Mouse (Mus musculus): ENCODE data around the gene Entpd7. TPM values are rescaled to one million over a fixed set of nuclear protein-coding genes. Genes with fewer than 3 reads are reported as not detected.

The Entpd7 gene
- polyA plus RNA-seq, 1 experiment, result 4.3 TPM

DNA sequence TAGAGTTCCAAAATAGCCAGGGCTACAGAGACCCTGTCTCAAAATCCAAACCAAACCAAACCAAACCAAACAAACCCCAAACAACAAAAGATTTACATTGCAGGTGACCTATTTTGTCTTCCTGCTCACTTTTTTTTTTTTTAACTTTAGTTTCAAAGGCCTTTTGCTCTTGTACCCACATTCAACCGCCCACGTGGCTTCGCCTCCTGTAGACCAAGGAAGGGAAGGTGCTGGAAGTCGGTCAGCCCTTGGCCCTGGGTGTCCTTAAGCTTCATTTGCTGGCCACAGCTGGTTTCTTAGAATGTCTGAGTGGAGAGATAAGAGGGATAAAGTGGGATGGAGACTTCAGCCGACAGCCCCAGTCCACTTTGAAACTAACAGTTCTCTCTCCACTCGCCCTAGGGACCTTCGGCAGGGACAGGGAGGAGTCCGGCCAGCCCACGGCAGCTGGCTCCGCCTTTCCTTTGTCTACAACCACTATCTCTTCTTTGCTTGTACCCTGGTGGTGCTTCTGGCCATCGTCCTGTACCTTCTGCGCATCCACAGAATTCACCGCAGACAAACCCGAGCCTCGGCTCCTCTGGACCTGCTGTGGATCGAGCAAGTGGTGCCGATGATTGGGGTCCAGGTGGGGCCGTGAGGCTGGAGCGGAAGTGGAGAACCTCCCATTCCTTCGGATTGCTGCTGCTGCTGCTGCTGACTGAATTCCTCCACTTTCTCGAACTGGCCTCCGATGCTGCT, 40.0 kb downstream of the Entpd7 start:
- Histone ChIP-seq H3K79me3 (ENCODE audit: low read depth) (no peaks in the 10 kb centered on the region), H3K27me3 (ENCODE audit: control insufficient read depth, insufficient read depth, insufficient read length) (no peaks in the 10 kb centered on the region), H3K79me2 (ENCODE audit: control insufficient read depth, insufficient read depth) (no peaks in the 10 kb centered on the region), H3K4me3 (ENCODE audit: insufficient read depth, poor library complexity, severe bottlenecking) (no peak overlapping the region), H3K36me3 (ENCODE audit: control insufficient read depth, insufficient read depth) (peaks cover 33% of the 10 kb centered on the region), H3ac (ENCODE audit: control insufficient read depth, insufficient read length, low read depth) (no peak overlapping the region)
- TF ChIP-seq CTCF (IDR thresholded peaks at IDR 0.05; ENCODE audit: control insufficient read depth, insufficient read depth, insufficient read length) (no peak), MAX (IDR thresholded peaks at IDR 0.05) (no peak), MYOG (IDR thresholded peaks at IDR 0.05; ENCODE audit: control insufficient read depth, extremely low read depth, insufficient read length) (no peak), FOSL1 (IDR thresholded peaks at IDR 0.05; ENCODE audit: insufficient read depth, low read length, poor library complexity, severe bottlenecking) (no peak), CEBPB (IDR thresholded peaks at IDR 0.05; ENCODE audit: low read depth) (no peak), USF1 (IDR thresholded peaks at IDR 0.05; ENCODE audit: low read depth) (no peak), MYOD1 (IDR thresholded peaks at IDR 0.05; ENCODE audit: control insufficient read depth, insufficient read length, low read depth) (no peak)

- H3K79me2 ChIP-seq (ENCODE audit: control insufficient read depth, insufficient read depth), result no peaks in the 10 kb centered on the region
- no peak overlapping the region for H3K4me3 ChIP-seq (ENCODE audit: insufficient read depth, poor library complexity, severe bottlenecking)
- H3K79me3 ChIP-seq (ENCODE audit: low read depth), result no peaks in the 10 kb centered on the region
- peaks cover 39% of the 10 kb centered on the region for H3K36me3 ChIP-seq (ENCODE audit: control insufficient read depth, insufficient read depth)
- no peaks in the 10 kb centered on the region for H3K27me3 ChIP-seq (ENCODE audit: control insufficient read depth, insufficient read depth, insufficient read length)
- H3ac ChIP-seq (ENCODE audit: control insufficient read depth, insufficient read length, low read depth), result no peak overlapping the region
- TF ChIP-seq MYOD1 (IDR thresholded peaks at IDR 0.05; ENCODE audit: control insufficient read depth, insufficient read length, low read depth) (no peak), CTCF (IDR thresholded peaks at IDR 0.05; ENCODE audit: control insufficient read depth, insufficient read depth, insufficient read length) (no peak), MYOG (IDR thresholded peaks at IDR 0.05; ENCODE audit: control insufficient read depth, extremely low read depth, insufficient read length) (no peak), CEBPB (IDR thresholded peaks at IDR 0.05; ENCODE audit: low read depth) (no peak), FOSL1 (IDR thresholded peaks at IDR 0.05; ENCODE audit: insufficient read depth, low read length, poor library complexity, severe bottlenecking) (no peak), USF1 (IDR thresholded peaks at IDR 0.05; ENCODE audit: low read depth) (no peak), MAX (IDR thresholded peaks at IDR 0.05) (no peak)
Measured at GRCm38 (mm10) chr19:43730037-43730428, 40.6 kb downstream of the Entpd7 start.

DNA sequence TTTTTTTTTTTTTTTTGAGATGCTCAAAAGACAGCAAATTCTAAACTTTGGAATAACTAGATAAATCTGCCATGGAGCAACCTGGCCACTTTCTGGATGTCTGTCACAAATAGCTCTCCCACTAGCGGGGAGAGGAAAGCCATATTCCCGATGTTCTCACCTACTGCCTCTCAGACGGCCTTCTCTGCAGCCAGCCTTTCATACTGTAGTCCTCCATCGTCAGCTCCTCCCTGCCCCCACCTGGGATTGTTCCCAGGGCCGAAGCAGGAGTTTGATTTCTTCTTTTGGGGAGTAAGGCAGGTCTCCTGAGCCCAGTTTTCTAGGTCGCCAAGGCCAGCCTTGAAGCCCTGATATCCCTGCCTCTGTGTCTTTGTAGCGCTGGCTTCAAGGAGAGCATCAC, 41.7 kb downstream of the Entpd7 start:
- Histone ChIP-seq H3K36me3 (ENCODE audit: control insufficient read depth, insufficient read depth) (peaks cover 46% of the 10 kb centered on the region), H3ac (ENCODE audit: control insufficient read depth, insufficient read length, low read depth) (no peak overlapping the region), H3K79me2 (ENCODE audit: control insufficient read depth, insufficient read depth) (no peaks in the 10 kb centered on the region), H3K4me3 (ENCODE audit: insufficient read depth, poor library complexity, severe bottlenecking) (no peak overlapping the region), H3K79me3 (ENCODE audit: low read depth) (no peaks in the 10 kb centered on the region), H3K27me3 (ENCODE audit: control insufficient read depth, insufficient read depth, insufficient read length) (no peaks in the 10 kb centered on the region)
- TF ChIP-seq MYOD1 (IDR thresholded peaks at IDR 0.05; ENCODE audit: control insufficient read depth, insufficient read length, low read depth) (no peak), USF1 (IDR thresholded peaks at IDR 0.05; ENCODE audit: low read depth) (no peak), MYOG (IDR thresholded peaks at IDR 0.05; ENCODE audit: control insufficient read depth, extremely low read depth, insufficient read length) (no peak), CTCF (IDR thresholded peaks at IDR 0.05; ENCODE audit: control insufficient read depth, insufficient read depth, insufficient read length) (no peak), MAX (IDR thresholded peaks at IDR 0.05) (no peak), FOSL1 (IDR thresholded peaks at IDR 0.05; ENCODE audit: insufficient read depth, low read length, poor library complexity, severe bottlenecking) (no peak), CEBPB (IDR thresholded peaks at IDR 0.05; ENCODE audit: low read depth) (no peak)

DNA sequence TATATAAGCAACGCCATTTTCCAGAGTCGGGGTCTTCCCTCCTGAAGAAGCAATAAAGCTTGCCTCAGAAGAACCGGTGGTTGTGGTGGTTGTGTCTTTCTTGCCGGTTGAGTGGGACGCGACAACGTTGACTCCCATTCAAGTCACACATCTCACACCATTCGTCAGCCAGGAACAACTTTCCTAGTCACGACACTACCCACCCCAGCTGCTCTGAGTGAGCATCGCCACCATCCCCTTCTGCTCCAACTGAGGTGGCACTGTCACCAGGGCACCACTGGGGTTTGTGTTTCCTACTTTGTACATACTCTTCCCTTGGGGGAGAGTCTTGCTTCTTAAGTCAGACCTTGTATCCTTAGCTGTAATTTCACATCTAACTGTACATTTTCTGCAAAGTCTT, 48.9 kb downstream of the Entpd7 start:
- no peak overlapping the region for H3K4me3 ChIP-seq (ENCODE audit: insufficient read depth, poor library complexity, severe bottlenecking)
- H3ac ChIP-seq (ENCODE audit: control insufficient read depth, insufficient read length, low read depth), result no peak overlapping the region
- no peak for TF ChIP-seq USF1 (IDR thresholded peaks at IDR 0.05; ENCODE audit: low read depth)
- no peak for TF ChIP-seq MYOG (IDR thresholded peaks at IDR 0.05; ENCODE audit: control insufficient read depth, extremely low read depth, insufficient read length)
- TF ChIP-seq FOSL1 (IDR thresholded peaks at IDR 0.05; ENCODE audit: insufficient read depth, low read length, poor library complexity, severe bottlenecking), result no peak
- no peak for TF ChIP-seq MYOD1 (IDR thresholded peaks at IDR 0.05; ENCODE audit: control insufficient read depth, insufficient read length, low read depth)
- TF ChIP-seq MAX (IDR thresholded peaks at IDR 0.05), result no peak
- TF ChIP-seq CEBPB (IDR thresholded peaks at IDR 0.05; ENCODE audit: low read depth), result no peak
- no peak for TF ChIP-seq CTCF (IDR thresholded peaks at IDR 0.05; ENCODE audit: control insufficient read depth, insufficient read depth, insufficient read length)
- no peaks in the 10 kb centered on the region for H3K27me3 ChIP-seq (ENCODE audit: control insufficient read depth, insufficient read depth, insufficient read length)
- peaks cover 72% of the 10 kb centered on the region for H3K36me3 ChIP-seq (ENCODE audit: control insufficient read depth, insufficient read depth)
- no peaks in the 10 kb centered on the region for H3K79me3 ChIP-seq (ENCODE audit: low read depth)
- H3K79me2 ChIP-seq (ENCODE audit: control insufficient read depth, insufficient read depth), result no peaks in the 10 kb centered on the region

GRCm38 (mm10) chr19:43743401-43743800, 53.9 kb downstream of the Entpd7 start:
- H3K36me3 ChIP-seq (ENCODE audit: control insufficient read depth, insufficient read depth), result peaks cover 86% of the 10 kb centered on the region
- H3K79me3 ChIP-seq (ENCODE audit: low read depth), result no peaks in the 10 kb centered on the region
- H3ac ChIP-seq (ENCODE audit: control insufficient read depth, insufficient read length, low read depth), result no peak overlapping the region
- no peak overlapping the region for H3K4me3 ChIP-seq (ENCODE audit: insufficient read depth, poor library complexity, severe bottlenecking)
- H3K79me2 ChIP-seq (ENCODE audit: control insufficient read depth, insufficient read depth), result no peaks in the 10 kb centered on the region
- no peaks in the 10 kb centered on the region for H3K27me3 ChIP-seq (ENCODE audit: control insufficient read depth, insufficient read depth, insufficient read length)
- TF ChIP-seq FOSL1 (IDR thresholded peaks at IDR 0.05; ENCODE audit: insufficient read depth, low read length, poor library complexity, severe bottlenecking), result no peak
- TF ChIP-seq MYOD1 (IDR thresholded peaks at IDR 0.05; ENCODE audit: control insufficient read depth, insufficient read length, low read depth), result no peak
- TF ChIP-seq USF1 (IDR thresholded peaks at IDR 0.05; ENCODE audit: low read depth), result no peak
- no peak for TF ChIP-seq MYOG (IDR thresholded peaks at IDR 0.05; ENCODE audit: control insufficient read depth, extremely low read depth, insufficient read length)
- TF ChIP-seq CTCF (IDR thresholded peaks at IDR 0.05; ENCODE audit: control insufficient read depth, insufficient read depth, insufficient read length), result no peak
- TF ChIP-seq CEBPB (IDR thresholded peaks at IDR 0.05; ENCODE audit: low read depth), result no peak
- no peak for TF ChIP-seq MAX (IDR thresholded peaks at IDR 0.05)

Data from C2C12 (cell line).